Mouse (Mus musculus): ENCODE data around the gene Pabpc4. TPM values are rescaled to one million over a fixed set of nuclear protein-coding genes. Genes with fewer than 3 reads are reported as not detected.
"Not testable (repeated sequence)": the region's sequence is repeated elsewhere in the genome, so short reads cannot be mapped to it uniquely, and the experiment has no call there.

The Pabpc4 gene
- polyA plus RNA-seq, 1 experiment from 2014 or later, result 39.9 TPM

DNA sequence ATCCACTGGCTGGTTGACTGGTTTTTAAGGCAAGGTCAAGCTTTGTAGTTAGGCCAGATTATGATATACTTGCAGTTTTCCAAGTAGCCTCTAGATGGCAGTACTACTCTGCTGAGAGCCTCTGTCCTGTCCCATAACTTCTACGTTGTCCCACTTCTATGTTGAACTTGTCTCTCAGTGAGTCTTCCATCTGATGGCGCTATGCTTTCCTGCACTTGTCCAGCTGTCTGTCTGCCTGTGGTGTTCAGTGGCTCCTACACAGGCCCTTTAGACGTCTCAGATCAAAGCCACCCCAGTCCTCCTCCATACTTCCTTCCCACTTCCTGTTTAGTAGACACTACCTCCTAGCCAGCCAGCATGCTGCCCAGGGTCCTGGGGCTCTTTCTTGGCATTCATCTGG, 43.6 kb downstream of the Pabpc4 start:
- no peak overlapping the region for H3K9ac ChIP-seq (replicated peaks)
- peaks cover 36% of the 10 kb centered on the region for H3K36me3 ChIP-seq
- H3K4me1 ChIP-seq (replicated peaks), result 0 out of 2 replicates have a peak, but pooled peaks cover 2% of the 10 kb centered on the region
- H3K9me3 ChIP-seq, result 0 out of 2 replicates have a peak, but pooled peaks cover 7% of the 10 kb centered on the region
- 33% methylated on average over 3 of the region's 3 CpGs for WGBS
- H3K27ac ChIP-seq, result no peak overlapping the region
- no peak overlapping the region for H3K4me3 ChIP-seq (replicated peaks)
- ATAC-seq (ENCODE audit: insufficient number of reproducible peaks, insufficient read depth, low FRiP score, low TSS enrichment, low read depth), result no peak
- H3K4me2 ChIP-seq, result no peak overlapping the region
- H3K27me3 ChIP-seq, result no peaks in the 10 kb centered on the region

DNA sequence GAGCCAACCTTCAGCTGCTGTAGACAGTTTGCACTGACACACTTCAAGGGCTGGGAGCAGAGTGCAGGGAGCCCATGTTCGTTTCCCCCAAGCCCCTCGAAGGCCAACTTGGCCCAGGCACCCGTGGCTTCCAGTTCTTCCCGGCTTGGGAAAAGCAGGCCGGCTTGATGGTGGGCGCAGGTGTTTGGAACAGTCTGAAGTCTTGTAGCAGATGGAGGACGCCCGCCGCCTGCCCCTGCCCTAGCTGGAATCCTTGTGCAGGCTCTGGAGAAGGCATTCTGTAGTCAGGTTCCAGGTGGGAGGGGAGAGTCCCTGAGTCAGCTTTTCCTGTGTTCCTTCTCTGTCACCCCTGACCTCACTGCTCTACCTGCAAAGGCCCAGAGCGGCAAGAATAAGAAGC, 44.8 kb downstream of the Pabpc4 start:
- Histone ChIP-seq H3K4me2 (no peak overlapping the region), H3K9ac (replicated peaks) (no peak overlapping the region), H3K27ac (no peak overlapping the region), H3K9me3 (0 out of 2 replicates have a peak, but pooled peaks cover 7% of the 10 kb centered on the region), H3K4me3 (replicated peaks) (no peak overlapping the region), H3K4me1 (replicated peaks) (0 out of 2 replicates have a peak, but pooled peaks cover 2% of the 10 kb centered on the region), H3K36me3 (peaks cover 24% of the 10 kb centered on the region), H3K27me3 (no peaks in the 10 kb centered on the region)
- WGBS, result 73% methylated on average over 10 of the region's 10 CpGs
- no peak for ATAC-seq (ENCODE audit: insufficient number of reproducible peaks, insufficient read depth, low FRiP score, low TSS enrichment, low read depth)

DNA sequence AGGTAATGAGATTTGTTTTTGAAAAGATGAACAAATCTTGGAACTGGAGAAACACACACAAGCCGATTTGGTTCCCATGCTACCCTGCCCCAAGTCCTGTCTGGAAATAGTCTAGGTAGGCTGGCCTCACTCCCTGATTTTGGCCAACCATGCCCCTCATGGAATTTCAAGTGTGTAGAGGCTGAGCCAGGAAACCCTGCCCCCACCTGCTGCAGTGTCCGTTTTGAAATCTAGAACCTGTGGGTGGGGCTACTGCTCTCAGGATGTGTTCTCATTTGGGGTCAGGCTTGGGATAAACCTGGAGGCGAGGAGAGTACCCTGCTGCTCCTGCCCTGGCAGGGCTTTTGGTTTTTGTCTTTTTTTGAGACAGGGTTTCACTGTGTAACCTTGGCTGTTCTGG, 46.1 kb downstream of the Pabpc4 start:
- Histone ChIP-seq H3K4me2 (no peak overlapping the region), H3K36me3 (peaks cover 11% of the 10 kb centered on the region), H3K27me3 (no peaks in the 10 kb centered on the region), H3K9me3 (0 out of 2 replicates have a peak, but pooled peaks cover 7% of the 10 kb centered on the region), H3K9ac (replicated peaks) (no peak overlapping the region), H3K27ac (no peak overlapping the region), H3K4me1 (replicated peaks) (0 out of 2 replicates have a peak, but pooled peaks cover 2% of the 10 kb centered on the region), H3K4me3 (replicated peaks) (no peak overlapping the region)
- no peak for ATAC-seq (ENCODE audit: insufficient number of reproducible peaks, insufficient read depth, low FRiP score, low TSS enrichment, low read depth)
- 54% methylated on average over 3 of the region's 3 CpGs for WGBS

DNA sequence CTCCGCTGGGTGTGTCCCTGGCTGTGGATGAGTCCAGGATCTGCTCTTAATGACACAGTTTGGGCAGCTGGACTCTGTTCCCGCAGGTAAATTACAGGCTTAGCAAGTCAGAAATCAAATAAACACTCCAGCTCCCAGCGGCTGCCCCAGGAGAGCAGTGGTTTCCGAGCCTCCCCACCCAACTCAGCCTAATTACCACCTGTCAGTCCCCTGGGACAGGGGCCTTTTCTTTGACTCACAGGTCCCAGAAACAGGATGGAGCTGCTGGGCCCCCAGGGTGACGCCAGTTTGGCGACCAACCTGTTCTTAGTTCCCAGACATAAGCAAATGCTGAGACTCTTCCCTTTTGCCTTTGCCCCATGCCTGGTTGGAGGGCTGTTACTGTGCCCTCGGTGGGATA, 49.7 kb downstream of the Pabpc4 start:
- Histone ChIP-seq H3K4me2 (no peak overlapping the region), H3K27ac (no peak overlapping the region), H3K9me3 (no peaks in the 10 kb centered on the region), H3K27me3 (no peaks in the 10 kb centered on the region), H3K4me3 (replicated peaks) (no peak overlapping the region), H3K9ac (replicated peaks) (no peak overlapping the region), H3K36me3 (no peaks in the 10 kb centered on the region), H3K4me1 (replicated peaks) (0 out of 2 replicates have a peak, but pooled peaks cover 2% of the 10 kb centered on the region)
- no peak for ATAC-seq (ENCODE audit: insufficient number of reproducible peaks, insufficient read depth, low FRiP score, low TSS enrichment, low read depth)
- WGBS, result 75% methylated on average over 7 of the region's 7 CpGs

DNA sequence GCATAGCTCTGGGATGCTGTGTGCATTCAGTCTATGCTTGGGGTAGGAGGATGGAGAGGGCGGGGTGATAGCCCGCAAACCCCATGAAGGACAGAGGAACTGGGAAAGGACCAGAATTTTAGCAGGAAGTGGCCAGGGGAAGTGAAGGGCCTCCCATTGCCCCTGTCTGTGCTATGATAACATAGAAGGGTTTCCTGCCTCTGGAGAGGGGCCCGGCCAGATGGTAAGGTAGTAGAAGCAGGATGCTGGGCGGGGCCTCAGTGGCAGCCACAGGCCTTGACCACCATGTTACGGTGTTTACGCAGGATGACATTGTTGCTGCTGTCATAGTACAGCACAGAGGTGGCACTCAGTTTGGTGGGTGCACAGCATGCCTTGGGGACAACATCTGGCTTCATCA, 50.9 kb downstream of the Pabpc4 start:
- no peaks in the 10 kb centered on the region for H3K9me3 ChIP-seq
- H3K4me3 ChIP-seq (replicated peaks), result no peak overlapping the region
- H3K27me3 ChIP-seq, result no peaks in the 10 kb centered on the region
- 0 out of 2 replicates have a peak, but pooled peaks cover 2% of the 10 kb centered on the region for H3K4me1 ChIP-seq (replicated peaks)
- no peak overlapping the region for H3K9ac ChIP-seq (replicated peaks)
- H3K27ac ChIP-seq, result no peak overlapping the region
- H3K36me3 ChIP-seq, result no peaks in the 10 kb centered on the region
- H3K4me2 ChIP-seq, result no peak overlapping the region
- no peak; the same call in 1 of the 2 replicates for ATAC-seq (ENCODE audit: insufficient number of reproducible peaks, insufficient read depth, low FRiP score, low TSS enrichment, low read depth)
- 94% methylated on average over 6 of the region's 6 CpGs for WGBS

DNA sequence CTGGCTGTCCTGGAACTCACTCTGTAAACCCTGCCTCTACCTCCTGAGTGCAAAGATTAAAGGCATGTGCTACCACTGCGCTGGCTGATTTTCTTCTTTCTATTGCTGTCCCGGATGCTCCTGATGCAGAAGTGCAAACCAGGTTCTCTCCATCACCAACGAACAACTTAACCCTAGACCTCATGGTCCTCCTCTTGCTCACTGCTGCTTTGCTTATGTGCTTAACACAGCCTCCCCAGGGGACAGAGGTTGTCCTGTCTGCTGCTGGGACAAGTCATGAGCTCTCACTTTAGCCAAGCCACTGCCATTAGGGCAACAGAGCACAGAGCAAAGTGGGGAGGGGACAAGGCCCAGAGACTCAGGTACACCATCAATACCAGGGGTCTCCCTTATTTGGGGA, 52.3 kb downstream of the Pabpc4 start:
- H3K27ac ChIP-seq, result no peak overlapping the region
- H3K9ac ChIP-seq (replicated peaks), result no peak overlapping the region
- H3K4me3 ChIP-seq (replicated peaks), result no peak overlapping the region
- no peaks in the 10 kb centered on the region for H3K4me1 ChIP-seq (replicated peaks)
- no peaks in the 10 kb centered on the region for H3K36me3 ChIP-seq
- no peak for ATAC-seq (ENCODE audit: insufficient number of reproducible peaks, insufficient read depth, low FRiP score, low TSS enrichment, low read depth)
- H3K27me3 ChIP-seq, result no peaks in the 10 kb centered on the region
- 87% methylated on average over 3 of the region's 3 CpGs for WGBS
- no peak overlapping the region for H3K4me2 ChIP-seq
- H3K9me3 ChIP-seq, result no peaks in the 10 kb centered on the region

DNA sequence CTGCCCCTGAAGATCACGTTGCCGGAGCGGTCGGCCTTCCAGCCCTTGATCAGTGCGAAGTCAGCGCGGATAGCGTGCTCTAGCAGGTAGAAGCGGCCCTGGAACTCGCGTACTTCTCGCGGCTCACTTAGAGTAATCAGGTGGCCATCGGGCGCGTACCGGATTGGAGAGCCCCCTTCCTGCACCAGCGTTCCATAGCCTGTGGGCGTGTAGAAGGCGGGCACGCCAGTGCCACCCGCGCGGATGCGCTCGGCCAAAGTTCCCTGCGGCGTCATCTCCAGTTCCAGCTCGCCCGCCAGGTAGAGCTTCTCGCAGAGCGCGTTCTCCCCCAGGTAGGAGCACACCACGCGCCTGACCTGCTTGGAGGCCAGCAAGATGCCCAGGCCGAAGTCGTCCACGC, 60.8 kb downstream of the Pabpc4 start:
- ATAC-seq (ENCODE audit: insufficient number of reproducible peaks, insufficient read depth, low FRiP score, low TSS enrichment, low read depth); H3K36me3 ChIP-seq; H3K27ac ChIP-seq; H3K4me1 ChIP-seq (replicated peaks); H3K9me3 ChIP-seq; H3K9ac ChIP-seq (replicated peaks): not testable (repeated sequence)
- peak overlapping the region; percentile 54 for H3K4me2 ChIP-seq
- WGBS, result 9% methylated on average over 29 of the region's 38 CpGs
- peak overlapping the region; percentile 33 for H3K4me3 ChIP-seq (replicated peaks)
- H3K27me3 ChIP-seq, result peaks cover 30% of the 10 kb centered on the region

DNA sequence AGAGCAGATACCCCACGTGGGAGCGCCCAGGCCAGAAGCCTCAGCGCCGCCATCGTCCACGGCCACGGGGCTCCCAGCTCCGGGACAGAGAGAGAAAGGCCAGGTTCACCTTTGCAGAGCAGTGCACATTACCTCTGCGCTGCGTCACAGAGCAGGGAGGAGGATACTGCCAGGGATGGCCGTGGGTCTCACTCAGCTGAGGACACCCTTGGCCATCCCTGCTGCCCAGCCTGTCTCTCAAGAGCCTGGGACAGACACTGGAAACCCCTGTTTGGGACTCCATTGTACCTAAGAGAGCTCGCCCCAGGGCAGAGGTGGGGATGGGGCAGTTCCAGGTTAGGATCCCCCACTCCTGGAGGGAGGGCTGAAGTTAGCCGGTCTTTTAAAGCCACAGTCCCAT, 61.4 kb downstream of the Pabpc4 start, which contains the start of gene Oxct2a:
Oxct2a (minus strand) TSS at position 101 of the 400 bp plus-strand sequence.
- Histone ChIP-seq H3K4me1 (replicated peaks) (peaks cover 4% of the 10 kb centered on the region), H3K27ac (no peak within 1 kb of the TSS), H3K9ac (replicated peaks) (no peak within 1 kb of the TSS), H3K27me3 (peaks cover 30% of the 10 kb centered on the region), H3K4me3 (replicated peaks) (peak within 1 kb of the TSS; percentile 33), H3K9me3 (no peaks in the 10 kb centered on the region), H3K36me3 (no peaks in the 10 kb centered on the region), H3K4me2 (peak within 1 kb of the TSS; percentile 54)
- no peak for ATAC-seq (ENCODE audit: insufficient number of reproducible peaks, insufficient read depth, low FRiP score, low TSS enrichment, low read depth)
- 15% methylated on average over 13 of the region's 13 CpGs for WGBS

DNA sequence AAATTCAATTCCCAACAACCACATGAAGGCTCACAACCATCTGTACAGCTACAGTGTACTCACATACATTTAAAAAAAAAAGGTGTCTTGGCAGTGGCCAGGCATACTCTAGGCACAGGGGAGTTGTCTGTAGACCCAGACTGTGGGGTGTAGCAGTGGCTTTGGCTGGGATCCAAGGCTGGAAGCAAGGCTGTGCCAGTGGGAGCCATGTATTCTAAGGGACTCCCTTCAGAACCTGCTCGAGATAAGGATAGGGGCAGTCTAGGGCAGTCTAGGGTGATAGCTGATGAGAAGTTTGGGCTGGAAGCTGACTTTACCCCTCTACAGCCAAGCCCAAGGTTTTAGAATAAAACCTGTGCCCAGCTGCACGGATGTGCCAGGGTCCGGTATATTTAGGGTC, 63.9 kb downstream of the Pabpc4 start:
- Histone ChIP-seq H3K27ac (no peak overlapping the region), H3K36me3 (no peaks in the 10 kb centered on the region), H3K4me3 (replicated peaks) (no peak overlapping the region), H3K9ac (replicated peaks) (no peak overlapping the region), H3K4me1 (replicated peaks) (peaks cover 4% of the 10 kb centered on the region), H3K4me2 (no peak overlapping the region), H3K27me3 (peaks cover 30% of the 10 kb centered on the region), H3K9me3 (no peaks in the 10 kb centered on the region)
- ATAC-seq (ENCODE audit: insufficient number of reproducible peaks, insufficient read depth, low FRiP score, low TSS enrichment, low read depth), result no peak
- WGBS, result 75% methylated on average over 3 of the region's 3 CpGs

DNA sequence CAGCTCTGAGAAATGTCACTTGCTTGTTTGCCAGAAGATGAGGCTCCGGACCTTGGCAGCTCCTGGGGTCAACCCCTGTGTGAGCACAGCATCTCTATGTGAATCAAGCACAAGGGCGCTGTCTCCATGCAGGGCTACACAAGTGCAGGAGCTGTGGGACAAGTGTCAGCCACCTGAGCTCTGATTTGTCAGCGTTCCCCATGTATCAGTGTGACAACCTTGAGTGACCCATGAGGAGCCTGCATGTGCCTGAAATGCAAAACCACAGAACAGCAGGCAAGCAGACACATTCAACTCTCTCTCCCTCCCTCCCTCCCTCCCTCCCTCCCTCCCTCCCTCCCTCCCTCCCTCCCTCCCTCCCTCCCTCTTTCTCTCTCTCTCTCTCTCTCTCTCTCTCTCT, 65.5 kb downstream of the Pabpc4 start:
- 70% methylated on average over 3 of the region's 3 CpGs for whole genome bisulfite sequencing
- Histone ChIP-seq H3K9ac (replicated peaks) (no peak overlapping the region), H3K27ac (no peak overlapping the region), H3K4me3 (replicated peaks) (no peak overlapping the region), H3K4me1 (replicated peaks) (peaks cover 4% of the 10 kb centered on the region), H3K36me3 (no peaks in the 10 kb centered on the region), H3K9me3 (peaks cover 6% of the 10 kb centered on the region; the same call in 1 of the 2 replicates), H3K4me2 (no peak overlapping the region), H3K27me3 (peaks cover 21% of the 10 kb centered on the region)
- ATAC-seq (ENCODE audit: insufficient number of reproducible peaks, insufficient read depth, low FRiP score, low TSS enrichment, low read depth), result no peak

DNA sequence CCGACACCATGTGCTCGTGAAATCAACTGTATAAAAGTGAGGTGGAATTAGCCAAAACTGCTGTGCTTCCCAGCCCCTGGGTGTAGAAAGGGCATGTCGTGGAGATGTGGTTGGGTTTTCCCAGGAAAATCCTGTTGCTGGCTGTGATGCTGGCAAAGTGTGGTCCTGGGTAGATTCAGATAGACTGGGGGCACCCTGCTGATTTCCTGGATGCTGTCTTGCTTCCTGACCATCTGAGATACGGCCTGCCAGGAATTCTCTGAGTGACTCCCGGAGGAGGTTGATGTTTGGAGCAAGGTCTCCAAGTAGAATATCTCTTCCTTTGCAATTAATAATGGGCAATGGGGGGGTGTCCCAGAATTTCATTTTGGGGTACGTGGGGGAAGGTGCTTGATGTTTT, 66.8 kb downstream of the Pabpc4 start:
- no peak for ATAC-seq (ENCODE audit: insufficient number of reproducible peaks, insufficient read depth, low FRiP score, low TSS enrichment, low read depth)
- H3K36me3 ChIP-seq, result no peaks in the 10 kb centered on the region
- H3K27ac ChIP-seq, result no peak overlapping the region
- no peak overlapping the region for H3K4me3 ChIP-seq (replicated peaks)
- WGBS, result 66% methylated on average over 6 of the region's 6 CpGs
- no peak overlapping the region for H3K9ac ChIP-seq (replicated peaks)
- peaks cover 10% of the 10 kb centered on the region; the same call in 1 of the 2 replicates for H3K9me3 ChIP-seq
- H3K4me2 ChIP-seq, result no peak overlapping the region
- H3K27me3 ChIP-seq, result peaks cover 9% of the 10 kb centered on the region
- no peaks in the 10 kb centered on the region for H3K4me1 ChIP-seq (replicated peaks)

DNA sequence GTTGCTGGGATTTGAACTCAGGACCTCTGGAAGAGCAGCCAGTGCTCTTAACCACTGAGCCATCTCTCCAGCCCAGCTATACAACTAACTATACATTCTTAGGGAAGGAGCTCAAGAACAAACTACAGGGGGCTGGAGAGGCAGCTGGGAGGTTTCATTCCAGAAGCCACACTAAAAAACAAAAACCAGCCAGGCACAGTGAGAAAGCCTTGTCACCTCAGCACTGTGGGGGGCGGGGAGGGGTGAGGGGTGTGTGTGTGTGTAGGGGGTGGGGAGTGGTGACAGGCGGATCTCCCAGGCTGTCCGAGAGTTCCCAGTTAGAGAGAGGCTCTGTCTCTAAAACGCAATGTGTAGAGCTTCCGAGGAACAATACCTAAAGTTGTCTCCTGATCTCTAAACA, 69.2 kb downstream of the Pabpc4 start:
- Histone ChIP-seq H3K9ac (replicated peaks) (no peak overlapping the region), H3K4me1 (replicated peaks) (peaks cover 10% of the 10 kb centered on the region), H3K4me2 (no peak overlapping the region), H3K9me3 (peaks cover 10% of the 10 kb centered on the region; the same call in 1 of the 2 replicates), H3K4me3 (replicated peaks) (no peak overlapping the region), H3K27ac (no peak overlapping the region), H3K27me3 (peaks cover 9% of the 10 kb centered on the region; the same call in 1 of the 2 replicates), H3K36me3 (no peaks in the 10 kb centered on the region)
- 67% methylated on average over 3 of the region's 5 CpGs for WGBS
- ATAC-seq (ENCODE audit: insufficient number of reproducible peaks, insufficient read depth, low FRiP score, low TSS enrichment, low read depth), result no peak
